In genomic region chr4:150488767-150489166, GRCm38 (mm10) we compare ENCODE assay signal across 8 mouse cellular contexts.
DNase-seq lines count a peak whose midpoint lies in the region; ATAC-seq and TF ChIP-seq lines count a peak whose summit lies in the region.

No protein-coding gene starts in this region.

- DNase-seq in heart, adult 2 months = no peak
- DNase-seq in heart, postnatal 25 days (ENCODE audit: low spot score) = no peak
- DNase-seq in spleen, adult 2 months (ENCODE audit: low read depth in 1 of 2, low spot score in 2 of 2) = no peak
- no peak for DNase-seq in spleen, adult 12 weeks (ENCODE audit: low spot score)
- peak; percentile 32 to 39 for DNase-seq in layer of hippocampus, postnatal 10 days (ENCODE audit: low spot score in 2 of 2)
- DNase-seq in thymus, postnatal 0 days (ENCODE audit: low spot score) = no peak
- DNase-seq in left cerebral cortex, postnatal 4 days = no peak

- peaks cover 2% of the 10 kb centered on the region; the same call in 1 of the 2 replicates for H3K36me3 ChIP-seq in heart, adult 2 months (ENCODE audit: control insufficient read depth, insufficient read depth, low read length)
- no peaks in the 10 kb centered on the region for H3K36me3 ChIP-seq in spleen, adult 2 months (ENCODE audit: control insufficient read depth, insufficient read depth, low read length)

- TF ChIP-seq CTCF in heart, adult 2 months (IDR thresholded peaks at IDR 0.05) = no peak
- no peak for TF ChIP-seq CTCF in spleen, adult 2 months (IDR thresholded peaks at IDR 0.05; ENCODE audit: extremely low read depth, insufficient read depth, insufficient read length, insufficient replicate concordance)

- H3K4me1 ChIP-seq in heart, adult 2 months (ENCODE audit: control insufficient read depth, insufficient read depth, low read length) = peaks cover 7% of the 10 kb centered on the region
- H3K4me1 ChIP-seq in spleen, adult 2 months (ENCODE audit: control insufficient read depth, insufficient read depth, insufficient read length) = peaks cover 24% of the 10 kb centered on the region; the same call in 1 of the 2 replicates

- H3K9ac ChIP-seq in heart, adult 2 months (ENCODE audit: low read depth, low read length) = peak overlapping the region; percentile 51

- peak overlapping the region; percentile 56 for H3K4me3 ChIP-seq in heart, adult 2 months
- peak overlapping the region; percentile 28; the same call in 1 of the 2 replicates for H3K4me3 ChIP-seq in spleen, adult 2 months (ENCODE audit: extremely low read depth, insufficient read depth, insufficient read length)

- TF ChIP-seq EP300 in heart, adult 2 months (IDR thresholded peaks at IDR 0.05; ENCODE audit: insufficient read depth, low read depth, low read length) = no peak

- intact Hi-C loops in heart, adult 2 months (cut with DNase I) = loop anchor here (5.0 kb wide), 2 partner anchors 79 to 104 kb away; no protein-coding TSS in a partner anchor
- intact Hi-C loops in heart, postnatal 25 days (cut with DNase I) = loop anchor here (5.0 kb wide), 1 partner anchor 79 kb away; no protein-coding TSS in a partner anchor
- intact Hi-C loops in left cerebral cortex, postnatal 4 days (cut with DNase I) = no loop called here

- peaks cover 1% of the 10 kb centered on the region; the same call in 1 of the 2 replicates for H3K79me2 ChIP-seq in heart, adult 2 months (replicated peaks; ENCODE audit: control insufficient read depth, insufficient read depth, low read length)

- H3K27me3 ChIP-seq in heart, adult 2 months (ENCODE audit: control insufficient read depth, insufficient read depth, low read length) = no peaks in the 10 kb centered on the region
- H3K27me3 ChIP-seq in spleen, adult 2 months (ENCODE audit: control insufficient read depth, insufficient read depth, low read length) = no peaks in the 10 kb centered on the region

- ATAC-seq in neutrophil, adult 5-6 weeks (ENCODE audit: extremely low read depth, insufficient number of reproducible peaks, low FRiP score, poor library complexity, severe bottlenecking) = 0 out of 2 replicates have a peak, but pooled peaks have one; percentile 13

- H3K27ac ChIP-seq in heart, adult 2 months = peak overlapping the region; percentile 92
- H3K27ac ChIP-seq in spleen, adult 2 months (ENCODE audit: insufficient read depth, low read length) = peak overlapping the region; percentile 66

- WGBS in heart, adult 2 months = 26% methylated on average over 4 of the region's 4 CpGs
- 40% methylated on average over 4 of the region's 4 CpGs for WGBS in spleen, adult 2 months

- TF ChIP-seq POLR2A in heart, adult 2 months (IDR thresholded peaks at IDR 0.05; ENCODE audit: insufficient read depth, low read depth, low read length) = no peak
- TF ChIP-seq POLR2A in spleen, adult 2 months (IDR thresholded peaks at IDR 0.05; ENCODE audit: low read depth, low read length) = no peak

Comparison
In these comparisons a context has a peak if more than half of its experiments do, and no peak if none do; other contexts are left out.
1. DNase-seq: peak in layer of hippocampus, postnatal 10 days (2 of 2); none in heart, adult 2 months (0 of 2), heart, postnatal 25 days (single experiment), spleen, adult 2 months (0 of 2), spleen, adult 12 weeks (single experiment), thymus, postnatal 0 days (single experiment) and left cerebral cortex, postnatal 4 days (single experiment).